Mouse (Mus musculus) kidney, adult 2 months (tissue): ENCODE results near the gene Polr2m. TPM values are rescaled to one million over a fixed set of nuclear protein-coding genes. Genes with fewer than 3 reads are reported as not detected.
A peak's percentile ranks its signal among the peaks of the same experiment; 100 is the strongest.

ENCODE experiments used
- DNase-seq: peaks from one replicate; pipeline ENCODE4 v3.0.0; 2021
- H3K27ac ChIP-seq: fragments of 200-500 bp; 2 replicates; pipeline ENCODE4 v1.5.1; 2012; ENCODE audit warnings: low read depth, low read length, control low read depth, inconsistent platforms; ENCODE audit not compliant: insufficient read depth
- H3K27me3 ChIP-seq: fragments of 200-500 bp; replicated peaks from 2 replicates; pipeline ENCODE4 v1.6.1; 2012; ENCODE audit warnings: mild to moderate bottlenecking, moderate library complexity, low read length, inconsistent platforms; ENCODE audit not compliant: control insufficient read depth, insufficient read depth
- H3K36me3 ChIP-seq: fragments of 200-500 bp; 2 replicates; pipeline ENCODE4 v1.6.1; 2012; ENCODE audit warnings: mild to moderate bottlenecking, moderate library complexity, low read length, inconsistent platforms; ENCODE audit not compliant: control insufficient read depth, insufficient read depth
- H3K4me1 ChIP-seq: fragments of 200-500 bp; 2 replicates; pipeline ENCODE4 v1.6.1; 2011; ENCODE audit warnings: low read length; ENCODE audit not compliant: control insufficient read depth, insufficient read depth
- H3K4me3 ChIP-seq: fragments of 200-500 bp; 2 replicates; pipeline ENCODE4 v1.5.1; 2011; ENCODE audit warnings: mild to moderate bottlenecking, low read depth, low read length, control low read depth; ENCODE audit not compliant: insufficient read depth
- CTCF ChIP-seq: fragments of 200-500 bp; conservative IDR thresholded peaks from 2 replicates; pipeline ENCODE4 v1.5.1; 2011; ENCODE audit warnings: low read depth, mild to moderate bottlenecking, control low read depth, low read length, moderate library complexity, mixed read lengths; ENCODE audit not compliant: insufficient read depth, insufficient read length
- POLR2A ChIP-seq: fragments of 200-500 bp; IDR thresholded peaks from one replicate; pipeline ENCODE4 v1.6.1; 2011; ENCODE audit warnings: low read depth, low read length, control low read depth
- whole genome bisulfite sequencing: fragments of 180-500 bp; shearing (Covaris S2); methylation state at CpG from one replicate; pipeline ENCODE4 v1.1.7; 2018; 5-methylcytosine and 5-hydroxymethylcytosine counted together
- polyA plus RNA-seq: library from polyadenylated mRNA; depleted of rRNA; stranded (reverse); fragments of >200 nt; gene quantifications from 2 replicates; pipeline ENCODE4 v1.2.3, GENCODE M21; 2012

The Polr2m gene
- polyA plus RNA-seq, 1 experiment: 260 TPM

DNA sequence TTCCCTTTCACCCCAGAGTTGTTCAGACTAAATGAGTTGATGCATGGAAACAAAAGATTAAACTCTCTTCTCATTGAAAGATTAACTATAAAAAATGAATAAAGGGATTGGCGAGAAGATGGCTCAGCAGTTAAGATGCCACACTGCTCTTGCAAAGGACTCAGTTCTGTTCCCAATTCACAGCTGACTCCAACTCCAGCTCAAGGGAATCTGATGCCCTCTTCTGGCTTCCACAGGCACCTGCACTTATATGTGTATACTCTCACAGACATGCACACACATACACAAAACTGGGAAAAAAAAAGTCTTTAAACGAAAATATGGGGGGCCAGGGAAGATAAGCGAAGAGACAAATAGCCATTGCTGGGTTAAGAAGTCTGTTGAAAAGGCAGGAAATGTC lies 9.1 kb downstream of the Polr2m start:
- Histone ChIP-seq H3K36me3 (peaks cover 22% of the 10 kb centered on the region), H3K4me1 (no peaks in the 10 kb centered on the region), H3K27ac (no peak overlapping the region), H3K4me3 (no peak overlapping the region), H3K27me3 (no peaks in the 10 kb centered on the region)
- WGBS: 98% methylated on average over 3 of the region's 3 CpGs
- TF ChIP-seq CTCF (no peak), POLR2A (no peak)
- no peak for DNase-seq

DNA sequence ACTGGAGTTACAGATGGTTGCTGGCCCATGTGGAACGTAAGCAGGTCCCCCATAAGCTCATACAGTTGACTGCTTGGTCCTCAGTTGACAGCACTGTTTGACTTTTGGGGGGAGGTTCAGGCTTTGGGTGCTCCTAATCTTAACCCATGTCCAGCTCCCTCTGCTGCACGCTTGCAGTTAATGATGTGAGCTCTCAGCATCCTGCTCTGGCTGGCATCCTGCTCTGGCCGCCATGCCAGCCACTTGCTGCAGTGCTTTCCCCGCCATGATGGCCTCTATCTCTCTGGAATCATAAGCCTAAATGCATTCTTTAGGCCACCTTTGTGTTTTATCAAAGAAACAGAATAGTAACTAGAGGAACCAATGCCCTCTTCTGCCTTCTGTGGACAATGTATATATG lies 10.2 kb downstream of the Polr2m start:
- Histone ChIP-seq H3K27me3 (no peaks in the 10 kb centered on the region), H3K4me1 (no peaks in the 10 kb centered on the region), H3K36me3 (peaks cover 21% of the 10 kb centered on the region), H3K27ac (no peak overlapping the region), H3K4me3 (no peak overlapping the region)
- no peak for DNase-seq
- WGBS: 100% methylated on average over 4 of the region's 4 CpGs
- TF ChIP-seq POLR2A (no peak), CTCF (no peak)

DNA sequence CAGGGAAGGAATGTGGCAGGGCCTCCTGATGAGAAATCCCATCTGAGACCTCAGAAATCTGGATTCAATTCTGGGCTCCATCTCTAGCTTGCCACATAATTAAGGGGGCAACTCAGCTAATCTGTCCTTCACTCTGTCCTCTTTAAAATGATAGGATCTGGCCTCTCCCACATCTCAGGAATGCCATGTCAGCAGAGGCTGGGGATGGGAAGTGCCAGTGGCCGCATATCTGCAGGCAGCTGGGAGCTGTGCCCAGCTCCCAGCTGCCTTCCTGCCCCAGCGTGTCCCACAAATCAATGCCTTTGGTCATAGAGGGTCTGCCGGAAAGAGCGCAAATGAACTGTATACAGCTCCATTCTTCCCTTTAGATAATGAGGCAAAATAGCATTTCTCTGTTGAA lies 18.3 kb downstream of the Polr2m start:
- H3K36me3 ChIP-seq: no peaks in the 10 kb centered on the region
- H3K4me1 ChIP-seq: no peaks in the 10 kb centered on the region
- WGBS: 51% methylated on average over 4 of the region's 4 CpGs
- TF ChIP-seq POLR2A (no peak), CTCF (no peak)
- no peak overlapping the region for H3K27ac ChIP-seq
- DNase-seq: no peak
- H3K4me3 ChIP-seq: no peak overlapping the region
- H3K27me3 ChIP-seq: no peaks in the 10 kb centered on the region

DNA sequence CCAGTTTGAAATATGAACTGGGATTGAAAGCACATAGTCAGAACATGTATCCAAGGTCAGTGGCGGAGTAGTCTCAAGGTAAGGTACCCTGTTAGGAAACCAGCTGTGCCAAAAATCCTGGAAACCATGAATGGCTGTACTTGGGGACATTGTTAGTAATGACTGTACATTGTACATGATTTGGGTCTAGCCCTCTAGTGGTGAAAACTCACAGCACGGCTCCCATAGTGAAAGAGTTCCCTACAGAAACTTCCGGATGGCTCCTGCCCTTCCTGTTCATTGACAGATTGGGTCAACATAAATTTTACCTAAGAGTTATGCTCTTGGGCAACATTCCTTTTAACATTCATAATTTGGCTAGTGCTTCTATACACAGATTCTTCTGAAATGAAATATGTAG lies 19.6 kb downstream of the Polr2m start:
- no peak overlapping the region for H3K27ac ChIP-seq
- no peak overlapping the region for H3K4me3 ChIP-seq
- TF ChIP-seq POLR2A: no peak
- TF ChIP-seq CTCF: 0 out of 2 replicates have a peak, but pooled peaks have one; percentile 27
- H3K36me3 ChIP-seq: no peaks in the 10 kb centered on the region
- 61% methylated on average over 3 of the region's 3 CpGs for WGBS
- H3K4me1 ChIP-seq: no peaks in the 10 kb centered on the region
- H3K27me3 ChIP-seq: no peaks in the 10 kb centered on the region
- DNase-seq: peak; percentile 46

DNA sequence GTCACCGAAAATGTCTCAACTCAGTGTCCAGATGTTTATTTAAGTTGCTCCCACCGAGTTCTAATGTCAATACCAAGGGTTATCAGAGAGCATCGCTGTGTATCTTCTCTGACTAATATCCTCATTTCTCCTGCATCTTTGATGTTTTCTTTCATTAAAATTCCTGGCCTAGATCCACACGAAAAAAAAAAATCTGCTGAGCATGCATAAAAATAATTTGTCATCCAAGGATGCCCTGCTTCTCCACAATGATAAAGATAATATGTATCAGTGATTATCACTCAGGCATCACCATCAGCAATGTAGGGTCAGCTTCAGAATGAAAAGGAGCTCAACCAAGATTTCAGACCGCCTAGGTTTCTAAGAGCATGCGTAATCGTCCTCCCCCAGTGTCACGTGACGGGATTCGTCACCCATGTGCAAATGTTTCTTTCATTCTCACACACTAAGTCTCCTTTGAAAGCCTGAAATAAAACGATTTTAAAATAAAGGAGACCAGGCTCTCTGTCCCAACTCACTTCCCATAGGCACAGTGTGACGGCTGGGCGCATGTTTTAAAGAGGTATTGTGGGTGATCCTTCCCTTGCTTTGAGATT lies 22.6 kb downstream of the Polr2m start:
- no peak for DNase-seq
- no peaks in the 10 kb centered on the region for H3K4me1 ChIP-seq
- 69% methylated on average over 13 of the region's 13 CpGs for WGBS
- no peak overlapping the region for H3K27ac ChIP-seq
- no peaks in the 10 kb centered on the region for H3K27me3 ChIP-seq
- TF ChIP-seq CTCF: no peak
- no peak for TF ChIP-seq POLR2A
- H3K4me3 ChIP-seq: no peak overlapping the region
- H3K36me3 ChIP-seq: no peaks in the 10 kb centered on the region

DNA sequence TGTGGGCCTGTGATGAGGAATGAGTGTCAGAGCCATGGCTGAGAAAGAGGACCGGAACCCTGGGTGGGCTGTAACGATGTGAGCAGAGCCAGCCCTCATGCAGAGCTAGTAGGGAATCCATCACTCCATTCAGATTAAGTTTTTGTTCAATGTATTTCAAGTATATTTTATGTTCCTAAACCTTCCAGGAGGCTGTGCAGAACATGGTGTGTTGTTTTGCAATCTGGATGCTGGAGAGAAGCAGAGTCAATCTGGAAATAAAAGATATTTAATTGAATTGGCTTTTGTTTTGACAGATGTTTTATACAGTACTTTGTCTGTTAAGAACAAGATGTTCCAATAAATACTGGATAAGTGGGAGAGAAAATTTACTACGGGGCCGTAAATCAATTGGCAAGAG lies 29.0 kb downstream of the Polr2m start:
- peak; percentile 25 for DNase-seq
- no peak overlapping the region for H3K27ac ChIP-seq
- H3K4me3 ChIP-seq: no peak overlapping the region
- no peaks in the 10 kb centered on the region for H3K36me3 ChIP-seq
- no peaks in the 10 kb centered on the region for H3K27me3 ChIP-seq
- 72% methylated on average over 4 of the region's 4 CpGs for WGBS
- no peaks in the 10 kb centered on the region for H3K4me1 ChIP-seq
- TF ChIP-seq POLR2A: no peak
- no peak for TF ChIP-seq CTCF

DNA sequence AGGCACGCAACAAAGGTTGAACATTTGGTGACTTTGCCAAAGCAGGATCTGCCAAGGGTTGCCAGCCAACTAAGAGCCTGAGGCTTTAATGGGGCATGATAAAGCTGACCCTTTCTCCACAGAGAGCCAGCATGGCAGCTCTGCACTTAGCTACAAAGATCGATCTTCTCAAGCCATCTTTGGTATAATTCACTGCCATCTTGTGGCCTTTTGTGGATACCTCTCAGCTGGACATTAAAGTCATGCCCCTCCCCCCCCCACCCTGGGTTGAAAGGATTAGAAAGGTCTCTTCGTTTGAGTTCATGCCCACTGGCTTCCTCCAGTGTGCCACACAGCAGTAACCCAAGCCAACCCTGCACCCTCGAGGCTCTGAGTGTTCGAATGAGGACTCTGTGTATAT lies 31.8 kb downstream of the Polr2m start:
- DNase-seq: no peak
- Histone ChIP-seq H3K27ac (no peak overlapping the region), H3K4me1 (no peaks in the 10 kb centered on the region), H3K4me3 (no peak overlapping the region), H3K36me3 (no peaks in the 10 kb centered on the region), H3K27me3 (no peaks in the 10 kb centered on the region)
- TF ChIP-seq CTCF (no peak), POLR2A (no peak)
- 59% methylated on average over 5 of the region's 5 CpGs for WGBS

DNA sequence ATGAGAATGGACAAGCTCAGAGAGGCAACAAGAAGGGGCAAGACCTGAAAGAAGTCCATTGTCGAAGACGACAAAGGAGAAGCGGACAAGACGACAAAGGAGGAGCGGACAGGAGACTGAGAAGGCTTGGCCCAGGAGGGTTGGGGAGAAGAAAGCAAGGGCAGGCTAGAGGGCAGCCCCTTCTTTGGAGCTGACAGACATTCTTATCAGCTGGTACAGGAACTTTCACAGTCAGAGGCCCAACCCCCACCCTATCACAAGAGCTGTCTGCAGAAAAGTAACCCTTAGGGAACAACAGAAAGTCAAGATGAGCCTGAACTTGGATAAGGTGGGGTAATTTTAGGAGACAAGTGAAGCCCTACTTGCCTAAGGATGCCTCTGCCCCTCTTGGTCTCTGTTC lies 32.4 kb downstream of the Polr2m start:
- Histone ChIP-seq H3K27me3 (no peaks in the 10 kb centered on the region), H3K4me1 (no peaks in the 10 kb centered on the region), H3K27ac (no peak overlapping the region), H3K4me3 (no peak overlapping the region), H3K36me3 (no peaks in the 10 kb centered on the region)
- TF ChIP-seq CTCF: no peak
- DNase-seq: no peak
- 96% methylated on average over 5 of the region's 5 CpGs for WGBS
